Mouse (Mus musculus): ENCODE data around the gene Akr1b10. TPM values are rescaled to one million over a fixed set of nuclear protein-coding genes. Genes with fewer than 3 reads are reported as not detected.

Akr1b10 gene
- polyA plus RNA-seq (2012; fragmentation: generic; extraction: Trizol) = 38.2 TPM

- TF ChIP-seq TCF12 (IDR thresholded peaks at IDR 0.05; ENCODE audit: insufficient read depth, poor library complexity, severe bottlenecking) (no peak), MYOG (IDR thresholded peaks at IDR 0.05; ENCODE audit: control insufficient read depth in 1 of 3, insufficient read depth in 1 of 3, insufficient read length in 2 of 3, low read depth in 2 of 3) (peak in 1 of 3 experiments; percentile 14), MYOD1 (IDR thresholded peaks at IDR 0.05; ENCODE audit: control insufficient read depth in 1 of 3, insufficient read length in 2 of 3, low read depth in 2 of 3) (peak in 1 of 3 experiments; percentile 36), POLR2A (IDR thresholded peaks at IDR 0.05; ENCODE audit: insufficient read length, low read depth) (peak; percentile 20), CEBPB (IDR thresholded peaks at IDR 0.05; ENCODE audit: insufficient read depth, poor library complexity, severe bottlenecking) (no peak), E2F4 (IDR thresholded peaks at IDR 0.05; ENCODE audit: insufficient read depth) (no peak), SRF (IDR thresholded peaks at IDR 0.05; ENCODE audit: control insufficient read depth, insufficient read length, low read depth) (peak; percentile 97)
- H3K36me3 ChIP-seq (ENCODE audit: control insufficient read depth, insufficient read depth) = peaks cover 8% of the 10 kb centered on the region
- H3ac ChIP-seq (ENCODE audit: control insufficient read depth, insufficient read length) = no peak within 1 kb of the TSS
Measured at GRCm38 (mm10) chr6:34384110-34384661, at the start of gene Akr1b10. Gene Akr1b10 (plus strand): TSS chr6:34384218.

GRCm38 (mm10) chr6:34334673-34335072, 49.3 kb upstream of the Akr1b10 start:
- H3ac ChIP-seq (ENCODE audit: control insufficient read depth, insufficient read length) = no peak overlapping the region
- H3K4me3 ChIP-seq = no peak overlapping the region
- no peak overlapping the region for H3K4me2 ChIP-seq (ENCODE audit: low read depth)
- TF ChIP-seq MAX (IDR thresholded peaks at IDR 0.05; ENCODE audit: low read depth) = no peak
- no peak for TF ChIP-seq MYOD1 (IDR thresholded peaks at IDR 0.05; ENCODE audit: control insufficient read depth in 1 of 3, insufficient read length in 2 of 3, low read depth in 2 of 3)
- TF ChIP-seq USF1 (IDR thresholded peaks at IDR 0.05; ENCODE audit: low read depth) = no peak
- TF ChIP-seq TCF3 (IDR thresholded peaks at IDR 0.05; ENCODE audit: insufficient read length, low read depth) = no peak
- no peak for TF ChIP-seq POLR2AphosphoS2 (IDR thresholded peaks at IDR 0.05; ENCODE audit: insufficient read length, low read depth)
- no peak for TF ChIP-seq REST (IDR thresholded peaks at IDR 0.05; ENCODE audit: insufficient read depth, insufficient read length)
- TF ChIP-seq CEBPB (IDR thresholded peaks at IDR 0.05; ENCODE audit: insufficient read depth, poor library complexity, severe bottlenecking) = no peak
- TF ChIP-seq E2F4 (IDR thresholded peaks at IDR 0.05; ENCODE audit: insufficient read depth) = no peak
- no peak for TF ChIP-seq MYOG (IDR thresholded peaks at IDR 0.05; ENCODE audit: control insufficient read depth in 1 of 3, insufficient read depth in 1 of 3, insufficient read length in 2 of 3, low read depth in 2 of 3)
- TF ChIP-seq TCF12 (IDR thresholded peaks at IDR 0.05; ENCODE audit: insufficient read depth, poor library complexity, severe bottlenecking) = no peak
- TF ChIP-seq POLR2A (IDR thresholded peaks at IDR 0.05; ENCODE audit: insufficient read length, low read depth) = no peak
- no peak for TF ChIP-seq SRF (IDR thresholded peaks at IDR 0.05; ENCODE audit: control insufficient read depth, insufficient read length, low read depth)
- H3K27me3 ChIP-seq (ENCODE audit: control insufficient read depth, insufficient read depth, insufficient read length) = no peaks in the 10 kb centered on the region
- no peaks in the 10 kb centered on the region for H3K36me3 ChIP-seq (ENCODE audit: control insufficient read depth, insufficient read depth)
- no peaks in the 10 kb centered on the region for H3K79me2 ChIP-seq (ENCODE audit: control insufficient read depth, insufficient read depth)

More at GRCm38 (mm10) chr6:34384110-34384661, at the start of gene Akr1b10:
- no peaks in the 10 kb centered on the region for H3K27me3 ChIP-seq (ENCODE audit: control insufficient read depth, insufficient read depth, insufficient read length)
- peak within 1 kb of the TSS; percentile 99 for H3K4me2 ChIP-seq (ENCODE audit: low read depth)
- H3K4me3 ChIP-seq = peak within 1 kb of the TSS; percentile 44
- H3K79me2 ChIP-seq (ENCODE audit: control insufficient read depth, insufficient read depth) = peaks cover 9% of the 10 kb centered on the region

GRCm38 (mm10) chr6:34337799-34338198, 46.2 kb upstream of the Akr1b10 start:
- TF ChIP-seq POLR2AphosphoS2 (IDR thresholded peaks at IDR 0.05; ENCODE audit: insufficient read length, low read depth) (no peak), TCF12 (IDR thresholded peaks at IDR 0.05; ENCODE audit: insufficient read depth, poor library complexity, severe bottlenecking) (no peak), MYOG (IDR thresholded peaks at IDR 0.05; ENCODE audit: control insufficient read depth in 1 of 3, insufficient read depth in 1 of 3, insufficient read length in 2 of 3, low read depth in 2 of 3) (no peak), CEBPB (IDR thresholded peaks at IDR 0.05; ENCODE audit: insufficient read depth, poor library complexity, severe bottlenecking) (no peak), REST (IDR thresholded peaks at IDR 0.05; ENCODE audit: insufficient read depth, insufficient read length) (no peak), E2F4 (IDR thresholded peaks at IDR 0.05; ENCODE audit: insufficient read depth) (no peak), TCF3 (IDR thresholded peaks at IDR 0.05; ENCODE audit: insufficient read length, low read depth) (no peak), MYOD1 (IDR thresholded peaks at IDR 0.05; ENCODE audit: control insufficient read depth in 1 of 3, insufficient read length in 2 of 3, low read depth in 2 of 3) (no peak), MAX (IDR thresholded peaks at IDR 0.05; ENCODE audit: low read depth) (no peak), POLR2A (IDR thresholded peaks at IDR 0.05; ENCODE audit: insufficient read length, low read depth) (no peak), SRF (IDR thresholded peaks at IDR 0.05; ENCODE audit: control insufficient read depth, insufficient read length, low read depth) (no peak), USF1 (IDR thresholded peaks at IDR 0.05; ENCODE audit: low read depth) (no peak)
- Histone ChIP-seq H3K79me2 (ENCODE audit: control insufficient read depth, insufficient read depth) (no peaks in the 10 kb centered on the region), H3K4me2 (ENCODE audit: low read depth) (no peak overlapping the region), H3K36me3 (ENCODE audit: control insufficient read depth, insufficient read depth) (no peaks in the 10 kb centered on the region), H3ac (ENCODE audit: control insufficient read depth, insufficient read length) (no peak overlapping the region), H3K27me3 (ENCODE audit: control insufficient read depth, insufficient read depth, insufficient read length) (no peaks in the 10 kb centered on the region), H3K4me3 (no peak overlapping the region)

- TF ChIP-seq E2F4 (IDR thresholded peaks at IDR 0.05; ENCODE audit: insufficient read depth) = no peak
- TF ChIP-seq POLR2AphosphoS2 (IDR thresholded peaks at IDR 0.05; ENCODE audit: insufficient read length, low read depth) = no peak
- TF ChIP-seq SRF (IDR thresholded peaks at IDR 0.05; ENCODE audit: control insufficient read depth, insufficient read length, low read depth) = no peak
- no peak for TF ChIP-seq TCF3 (IDR thresholded peaks at IDR 0.05; ENCODE audit: insufficient read length, low read depth)
- TF ChIP-seq TCF12 (IDR thresholded peaks at IDR 0.05; ENCODE audit: insufficient read depth, poor library complexity, severe bottlenecking) = no peak
- TF ChIP-seq MYOG (IDR thresholded peaks at IDR 0.05; ENCODE audit: control insufficient read depth in 1 of 3, insufficient read depth in 1 of 3, insufficient read length in 2 of 3, low read depth in 2 of 3) = no peak
- no peak for TF ChIP-seq MAX (IDR thresholded peaks at IDR 0.05; ENCODE audit: low read depth)
- no peak for TF ChIP-seq POLR2A (IDR thresholded peaks at IDR 0.05; ENCODE audit: insufficient read length, low read depth)
- TF ChIP-seq CEBPB (IDR thresholded peaks at IDR 0.05; ENCODE audit: insufficient read depth, poor library complexity, severe bottlenecking) = no peak
- TF ChIP-seq REST (IDR thresholded peaks at IDR 0.05; ENCODE audit: insufficient read depth, insufficient read length) = no peak
- TF ChIP-seq MYOD1 (IDR thresholded peaks at IDR 0.05; ENCODE audit: control insufficient read depth in 1 of 3, insufficient read length in 2 of 3, low read depth in 2 of 3) = no peak
- no peak for TF ChIP-seq USF1 (IDR thresholded peaks at IDR 0.05; ENCODE audit: low read depth)
Measured at GRCm38 (mm10) chr6:34341991-34342390, 42.0 kb upstream of the Akr1b10 start.

More at GRCm38 (mm10) chr6:34341991-34342390, 42.0 kb upstream of the Akr1b10 start:
- Histone ChIP-seq H3K36me3 (ENCODE audit: control insufficient read depth, insufficient read depth) (no peaks in the 10 kb centered on the region), H3K79me2 (ENCODE audit: control insufficient read depth, insufficient read depth) (no peaks in the 10 kb centered on the region), H3K4me2 (ENCODE audit: low read depth) (no peak overlapping the region), H3K27me3 (ENCODE audit: control insufficient read depth, insufficient read depth, insufficient read length) (no peaks in the 10 kb centered on the region), H3ac (ENCODE audit: control insufficient read depth, insufficient read length) (no peak overlapping the region), H3K4me3 (no peak overlapping the region)
